Mouse (Mus musculus) Muller cell, postnatal 12 days (primary cell): ENCODE measurements at regions not wholly inside any gene's neighbourhood (a gene's known extent, or its start where the extent isn't known, plus 50 kb on each side); places are given as distances from the start of the nearest gene placed in this dataset.
"Not testable (repeated sequence)": the region's sequence is repeated elsewhere in the genome, so short reads cannot be mapped to it uniquely, and the experiment has no call there.

Experiments
- DNase-seq: peaks from one replicate; pipeline ENCODE4 v3.0.0-alpha.2; 2015; ENCODE audit errors: inconsistent ontology term

DNA sequence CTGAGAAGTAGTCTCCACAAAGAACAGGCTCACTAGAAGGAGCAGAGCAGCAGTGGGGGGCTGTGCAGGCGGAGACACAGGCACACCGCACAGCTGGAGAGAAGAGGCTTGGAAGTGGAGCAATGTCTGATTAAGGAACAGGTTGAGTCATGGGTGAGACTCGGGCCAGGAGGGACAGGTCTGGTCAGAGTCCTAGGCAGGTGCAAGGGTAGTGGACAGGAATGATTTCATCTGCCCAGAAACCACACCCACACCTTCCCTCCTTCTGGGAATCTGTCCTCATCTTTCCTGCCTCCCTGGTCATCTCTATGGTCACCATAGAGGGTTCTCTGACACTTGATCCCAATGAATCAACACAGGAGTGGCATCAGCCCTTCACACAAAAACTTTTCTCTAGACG is 983.8 kb downstream of the 4930447A16Rik start:
- no peak for DNase-seq

DNA sequence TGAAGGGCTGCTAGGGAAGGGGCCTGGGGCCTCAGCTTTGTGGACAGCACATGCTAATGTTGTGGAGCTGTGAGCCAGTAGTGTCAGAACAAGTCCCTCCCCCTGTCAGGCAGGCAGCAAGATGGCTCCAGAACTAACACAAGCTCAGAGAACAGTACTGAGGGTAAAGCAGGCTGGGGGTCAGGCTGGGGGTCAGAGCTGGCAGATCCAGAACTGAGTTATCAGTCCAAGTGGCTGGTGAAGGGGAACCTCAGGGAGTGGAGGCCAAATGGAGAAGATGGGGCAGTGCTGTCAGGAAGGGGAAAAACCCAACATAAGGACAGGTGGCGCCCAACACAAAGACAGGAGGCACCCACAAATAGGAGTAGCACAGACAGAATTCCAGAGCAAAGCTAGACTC is 985.1 kb downstream of the 4930447A16Rik start:
- no peak for DNase-seq

GRCm38 (mm10) chr15:38412481-38412880 is 987.1 kb downstream of the 4930447A16Rik start:
- DNase-seq: no peak

DNA sequence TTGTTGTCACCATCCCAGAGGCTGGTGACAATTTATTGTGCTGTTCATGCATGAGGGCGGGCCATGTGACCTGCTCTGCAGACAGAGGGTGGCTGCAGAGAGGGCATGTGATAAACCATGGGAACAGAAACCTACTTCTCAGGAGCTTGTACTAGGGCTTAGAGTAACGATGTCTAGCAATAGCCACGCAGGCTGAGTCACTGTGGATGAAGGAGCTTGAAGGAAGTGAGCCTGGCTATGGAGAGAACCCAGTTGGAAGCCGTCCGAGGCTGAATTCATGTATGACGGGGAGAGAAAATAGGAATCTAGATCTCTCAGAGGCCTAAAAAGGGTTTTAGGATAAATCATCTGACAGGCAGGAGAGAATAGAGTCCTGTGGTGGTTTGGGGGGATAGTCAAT is 988.0 kb downstream of the 4930447A16Rik start:
- DNase-seq: no peak

GRCm38 (mm10) chr15:38414318-38415090 is 989.1 kb downstream of the 4930447A16Rik start:
- DNase-seq: no peak

- DNase-seq: no peak
Measured at GRCm38 (mm10) chr15:38415091-38415486, 989.7 kb downstream of the 4930447A16Rik start.

DNA sequence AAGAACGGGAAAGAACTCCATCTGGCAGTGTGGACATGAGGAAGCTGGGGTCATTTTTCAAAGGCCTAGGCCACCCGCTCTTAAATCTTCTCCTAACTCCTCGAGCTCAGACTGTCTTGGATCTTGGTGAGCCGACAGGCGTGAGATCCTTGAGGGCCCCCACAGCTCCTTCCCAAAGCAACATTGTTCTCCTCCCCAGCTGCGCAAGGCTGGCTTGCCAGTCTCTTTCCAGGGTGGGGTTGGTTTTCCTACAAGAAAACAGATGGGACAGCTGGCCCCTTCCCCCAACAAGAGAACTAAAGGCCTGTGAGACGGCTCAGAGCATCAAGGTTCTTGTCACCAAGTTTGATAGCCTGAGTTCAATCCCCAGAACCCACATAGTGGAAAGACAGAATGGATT is 994.3 kb downstream of the 4930447A16Rik start:
- DNase-seq: no peak

DNA sequence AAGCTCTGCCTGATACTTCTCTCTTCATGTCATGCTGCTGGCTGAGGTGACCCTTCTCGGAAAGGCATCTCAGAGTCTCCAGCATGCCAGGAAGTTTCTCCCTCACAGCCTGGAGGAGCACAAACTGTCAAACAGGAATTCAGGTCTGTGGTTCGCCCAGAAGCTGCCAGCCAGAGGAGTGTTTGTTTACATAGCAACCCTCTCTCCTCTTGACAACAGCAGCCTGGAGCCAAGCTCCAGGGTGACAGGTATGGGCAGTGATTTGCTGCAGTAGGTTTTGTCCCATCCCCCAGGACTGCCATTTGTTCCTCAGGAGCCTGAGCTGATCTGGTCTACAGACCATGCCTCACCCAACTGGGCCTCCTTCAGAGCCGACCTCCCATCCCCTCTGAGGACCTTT is 995.4 kb downstream of the 4930447A16Rik start:
- peak; percentile 79 for DNase-seq

DNA sequence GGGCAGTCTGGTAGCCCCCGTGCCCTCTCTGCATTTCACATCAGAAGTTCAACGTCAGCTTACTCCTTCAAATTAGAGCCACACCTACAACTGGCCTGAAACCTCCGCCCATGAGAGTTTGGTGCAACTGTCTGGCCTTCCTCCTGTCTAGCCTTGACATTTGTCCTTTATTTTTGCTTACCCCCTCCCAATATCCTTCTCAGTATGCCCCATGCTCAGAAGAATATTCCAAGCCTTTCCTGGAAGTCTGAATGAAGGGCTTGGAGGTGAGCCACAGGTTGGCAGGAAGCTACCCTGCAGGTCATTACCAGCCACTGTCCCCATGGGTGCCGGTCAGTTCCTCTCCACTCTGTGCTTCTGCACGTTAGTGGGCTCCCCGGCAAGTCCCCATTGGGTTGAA is 997.4 kb downstream of the 4930447A16Rik start:
- DNase-seq: no peak

GRCm38 (mm10) chr15:38425506-38425905 is 1000.2 kb downstream of the 4930447A16Rik start:
- no peak for DNase-seq

- DNase-seq: no peak
Measured at GRCm38 (mm10) chr15:38427966-38428365, 1002.6 kb downstream of the 4930447A16Rik start.

- no peak for DNase-seq
Measured at GRCm38 (mm10) chr15:38431668-38432067, 1006.3 kb downstream of the 4930447A16Rik start.

DNA sequence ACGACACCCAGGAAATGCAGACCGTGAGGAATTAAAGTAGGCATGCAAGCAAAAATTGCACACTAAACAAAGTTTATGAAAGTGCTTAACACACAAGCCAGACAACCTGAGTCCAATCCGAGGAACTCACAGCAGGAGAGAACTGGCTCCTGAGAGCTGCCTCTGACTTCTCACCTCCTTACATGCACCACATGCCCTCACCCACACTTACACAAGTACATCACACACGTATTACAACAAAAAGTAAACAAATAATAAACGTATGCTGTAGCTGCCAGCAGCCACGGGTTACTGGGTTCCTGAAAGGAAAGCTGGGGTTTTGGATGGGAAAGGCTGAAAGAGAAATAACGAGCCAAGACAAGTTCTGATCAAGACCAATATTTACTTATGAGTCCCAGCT is 1008.0 kb downstream of the 4930447A16Rik start:
- DNase-seq: no peak

DNA sequence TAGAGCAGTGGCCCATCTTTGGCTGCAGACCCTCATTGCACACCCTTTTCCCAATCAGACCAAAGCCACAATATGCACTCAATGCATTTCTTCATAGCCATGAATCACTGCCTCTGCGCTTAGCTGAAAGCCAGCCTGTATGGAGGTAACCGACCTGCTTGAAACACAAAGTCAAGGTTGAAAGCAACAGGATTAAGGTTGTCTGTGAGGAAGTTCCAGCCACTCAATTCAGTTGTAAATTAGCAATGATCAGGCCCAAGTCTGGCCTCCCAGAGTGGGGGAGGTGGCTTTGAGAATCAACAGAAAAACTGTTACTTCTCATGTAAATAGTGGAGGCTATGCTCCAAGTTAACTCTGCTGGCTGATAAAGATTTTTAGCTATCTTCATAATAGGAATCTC is 1008.9 kb downstream of the 4930447A16Rik start:
- DNase-seq: not testable (repeated sequence)
